Comparison of ENCODE assay signal across 13 mouse cellular contexts in the genomic region with DNA sequence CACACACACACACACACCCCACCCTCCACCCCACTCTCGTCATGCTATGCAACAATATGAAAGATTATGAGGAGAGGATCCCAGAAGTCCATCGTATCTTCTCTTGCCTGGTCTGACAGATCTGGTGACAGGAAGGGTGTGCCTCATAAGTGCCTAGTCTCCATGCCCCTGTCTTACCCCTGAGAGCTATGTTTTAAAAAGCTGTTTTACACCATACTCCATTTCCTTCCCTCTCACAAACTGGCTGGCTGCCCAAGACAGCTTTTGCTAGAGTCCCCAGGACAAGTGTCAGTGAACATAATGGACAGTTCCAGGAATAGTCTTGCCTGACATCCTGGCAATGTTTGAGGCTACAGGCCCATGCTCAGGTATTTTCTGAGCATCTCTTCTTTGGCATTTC.
DNase-seq lines count a peak whose midpoint lies in the region; ATAC-seq lines count a peak whose summit lies in the region.
"Had no signal": no experiment of that assay in that cellular context is flagged by ENCODE, and none has a peak within 500 bp of the region (broad histone marks: within the 10 kb centered on the region; RNA-seq: fewer than 3 reads in every experiment).

No protein-coding gene starts in this region.

- no peaks in the 10 kb centered on the region for H3K27me3 ChIP-seq in heart, embryonic 11.5 days (ENCODE audit: control insufficient read depth, insufficient read depth, low read length)
- H3K27me3 ChIP-seq in heart, embryonic 16.5 days (ENCODE audit: control insufficient read depth, insufficient read depth, low read length), result no peaks in the 10 kb centered on the region
- H3K27me3 ChIP-seq: hindbrain, embryonic 15.5 days; lung, embryonic 15.5 days; midbrain, embryonic 13.5 days had no signal

- no peak for ATAC-seq in heart, embryonic 11.5 days (replicated peaks; ENCODE audit: insufficient number of reproducible peaks, low FRiP score, low TSS enrichment)
- ATAC-seq in heart, embryonic 16.5 days (replicated peaks; ENCODE audit: extremely low read depth, insufficient read depth, low FRiP score), result peak; percentile 40; the same call in 1 of the 2 replicates
- ATAC-seq: midbrain, embryonic 13.5 days had no signal

- no peak overlapping the region for H3K4me3 ChIP-seq in heart, embryonic 11.5 days (ENCODE audit: low read depth, low read length)
- no peak overlapping the region for H3K4me3 ChIP-seq in heart, embryonic 16.5 days (ENCODE audit: low read length)
- H3K4me3 ChIP-seq: hindbrain, embryonic 15.5 days; lung, embryonic 15.5 days; midbrain, embryonic 13.5 days had no signal

- H3K27ac ChIP-seq in heart, embryonic 11.5 days (ENCODE audit: low read depth, low read length), result no peak overlapping the region
- H3K27ac ChIP-seq in heart, embryonic 16.5 days (ENCODE audit: low read length), result no peak overlapping the region
- H3K27ac ChIP-seq: hindbrain, embryonic 15.5 days; lung, embryonic 15.5 days; midbrain, embryonic 13.5 days had no signal

- peaks cover 11% of the 10 kb centered on the region; the same call in 1 of the 2 replicates for H3K4me1 ChIP-seq in heart, embryonic 11.5 days (ENCODE audit: control insufficient read depth, insufficient read depth, low read length)
- peaks cover 12% of the 10 kb centered on the region for H3K4me1 ChIP-seq in heart, embryonic 16.5 days (ENCODE audit: control insufficient read depth, insufficient read depth, low read length)
- H3K4me1 ChIP-seq: hindbrain, embryonic 15.5 days; lung, embryonic 15.5 days; midbrain, embryonic 13.5 days had no signal

- WGBS in heart, embryonic 11.5 days (ENCODE audit: insufficient replicate concordance), result 52% methylated on average over 2 of the region's 2 CpGs
- WGBS in heart, embryonic 16.5 days, result 25% methylated on average over 2 of the region's 2 CpGs

- H3K4me2 ChIP-seq in heart, embryonic 11.5 days, result no peak overlapping the region
- H3K4me2 ChIP-seq in heart, embryonic 16.5 days (ENCODE audit: low read depth, low read length), result no peak overlapping the region
- H3K4me2 ChIP-seq: hindbrain, embryonic 15.5 days; lung, embryonic 15.5 days; midbrain, embryonic 13.5 days had no signal

- no peak overlapping the region for H3K9ac ChIP-seq in heart, embryonic 11.5 days (ENCODE audit: low read depth, low read length)
- H3K9ac ChIP-seq in heart, embryonic 16.5 days (ENCODE audit: low read length), result no peak overlapping the region
- H3K9ac ChIP-seq: hindbrain, embryonic 15.5 days; lung, embryonic 15.5 days; midbrain, embryonic 13.5 days had no signal

- no peaks in the 10 kb centered on the region for H3K36me3 ChIP-seq in heart, embryonic 11.5 days (ENCODE audit: control insufficient read depth, insufficient read depth, low read length)
- H3K36me3 ChIP-seq in heart, embryonic 16.5 days (ENCODE audit: control insufficient read depth, insufficient read depth), result no peaks in the 10 kb centered on the region
- H3K36me3 ChIP-seq: hindbrain, embryonic 15.5 days; lung, embryonic 15.5 days; midbrain, embryonic 13.5 days had no signal

- DNase-seq in heart, adult 18-20 months, result peak; percentile 43 to 62
- DNase-seq in kidney, adult 8-10 months, result peak; percentile 34 to 43
- peak; percentile 77 for DNase-seq in lung, postnatal 10 days
- no peak for DNase-seq in left cerebral cortex, adult 8-10 months (ENCODE audit: low spot score in 2 of 2)
- no peak for DNase-seq in left cerebral cortex, adult 18-20 months (ENCODE audit: low spot score in 2 of 2)
- DNase-seq: cerebellum, adult 9-11 months; liver; thymus, postnatal 14 days had no signal

- H3K9me3 ChIP-seq in heart, embryonic 11.5 days (replicated peaks; ENCODE audit: control insufficient read depth, low read length), result no peaks in the 10 kb centered on the region
- no peaks in the 10 kb centered on the region for H3K9me3 ChIP-seq in heart, embryonic 16.5 days (replicated peaks; ENCODE audit: control insufficient read depth, low read length)
- H3K9me3 ChIP-seq: hindbrain, embryonic 15.5 days; lung, embryonic 15.5 days; midbrain, embryonic 13.5 days had no signal

Comparison
In these comparisons a context has a peak if more than half of its experiments do, and no peak if none do; other contexts are left out.
1. DNase-seq: peak in heart, adult 18-20 months (2 of 2), kidney, adult 8-10 months (2 of 2) and lung, postnatal 10 days (single experiment); none in left cerebral cortex, adult 8-10 months (0 of 2) and left cerebral cortex, adult 18-20 months (0 of 2).